Mouse (Mus musculus) stomach, postnatal 0 days (tissue): Measurements from ENCODE around the gene Slco3a1. TPM values are rescaled to one million over a fixed set of nuclear protein-coding genes. Genes with fewer than 3 reads are reported as not detected.

ENCODE experiments used
- ATAC-seq: fragments of 200-750 bp; cut with Nextera tagmentation; 2 replicates; pipeline ENCODE4 v1.8.0; 2017; ENCODE audit not compliant: low FRiP score, low TSS enrichment
- DNase-seq: peaks from one replicate; pipeline ENCODE4 v3.0.0-alpha.2; 2016; ENCODE audit warnings: low spot score
- H3K27ac ChIP-seq: fragments of 300-500 bp; sonication (generic); replicated peaks from 2 replicates; pipeline ENCODE4 v1.5.1; 2014; ENCODE audit warnings: mild to moderate bottlenecking, control low read depth
- H3K27me3 ChIP-seq: fragments of 300-500 bp; sonication (generic); 2 replicates; pipeline ENCODE4 v1.6.1; 2014; ENCODE audit warnings: low read length; ENCODE audit not compliant: control insufficient read depth, insufficient read depth
- H3K36me3 ChIP-seq: fragments of 300-500 bp; sonication (generic); 2 replicates; pipeline ENCODE4 v1.6.1; 2014; ENCODE audit warnings: low read length, mixed read lengths; ENCODE audit not compliant: control insufficient read depth, insufficient read depth
- H3K4me1 ChIP-seq: fragments of 300-500 bp; sonication (generic); replicated peaks from 2 replicates; pipeline ENCODE4 v1.6.1; 2014; ENCODE audit warnings: antibody characterized with exemption; ENCODE audit not compliant: control insufficient read depth, insufficient read depth
- H3K4me2 ChIP-seq: fragments of 300-500 bp; sonication (generic); replicated peaks from 2 replicates; pipeline ENCODE4 v1.6.1; 2014; ENCODE audit warnings: low read depth, mild to moderate bottlenecking, control low read depth, moderate library complexity
- H3K4me3 ChIP-seq: fragments of 300-500 bp; sonication (generic); 2 replicates; pipeline ENCODE4 v1.5.1; 2014; ENCODE audit warnings: low read depth, low read length, control low read depth
- H3K9ac ChIP-seq: fragments of 300-500 bp; sonication (generic); 2 replicates; pipeline ENCODE4 v1.6.1; 2014; ENCODE audit warnings: mild to moderate bottlenecking, low read length, control low read depth, mixed read lengths
- H3K9me3 ChIP-seq: fragments of 300-500 bp; sonication (generic); 2 replicates; pipeline ENCODE4 v1.6.1; 2016; ENCODE audit warnings: low read length; ENCODE audit not compliant: control insufficient read depth
- CTCF ChIP-seq: IDR thresholded peaks from 2 replicates; pipeline ENCODE4 v1.5.1; 2016; ENCODE audit warnings: antibody characterized with exemption, low read depth, mild to moderate bottlenecking, moderate library complexity
- EP300 ChIP-seq: optimal IDR thresholded peaks from 2 replicates; pipeline ENCODE3; 2016; ENCODE audit warnings: antibody characterized with exemption
- WGBS: fragments of 180-500 bp; shearing (Covaris S2); extraction: QIAGEN DNeasy Blood & Tissue Kit; methylation state at CpG from one replicate; pipeline ENCODE4 v1.1.7; 2014; 5-methylcytosine and 5-hydroxymethylcytosine counted together
- polyA plus RNA-seq: library from polyadenylated mRNA; unstranded; fragments of >200 nt; fragmentation: Nextera tagmentation; extraction: Ambion mirVana; gene quantifications from 2 replicates; pipeline ENCODE4 v1.2.1, GENCODE M21; 2015

Slco3a1 gene
- polyA plus RNA-seq, 1 experiment from 2014 or later, result 9.1 TPM

GRCm38 (mm10) chr7:74314276-74314675, 240.3 kb downstream of the Slco3a1 start:
- Histone ChIP-seq H3K36me3 (no peaks in the 10 kb centered on the region; the same call in 1 of the 2 replicates), H3K27ac (no peak overlapping the region), H3K27me3 (no peaks in the 10 kb centered on the region), H3K9me3 (no peaks in the 10 kb centered on the region), H3K4me2 (no peak overlapping the region), H3K4me1 (no peaks in the 10 kb centered on the region), H3K9ac (no peak overlapping the region), H3K4me3 (no peak overlapping the region)
- no peak for TF ChIP-seq CTCF
- TF ChIP-seq EP300, result no peak
- 95% methylated on average over 1 of the region's 1 CpGs for WGBS
- ATAC-seq (no peak), DNase-seq (no peak)

GRCm38 (mm10) chr7:74313279-74314105, 241.1 kb downstream of the Slco3a1 start:
- 86% methylated on average over 6 of the region's 6 CpGs for WGBS
- H3K9me3 ChIP-seq, result no peaks in the 10 kb centered on the region
- H3K4me2 ChIP-seq, result no peak overlapping the region
- H3K4me3 ChIP-seq, result no peak overlapping the region
- no peaks in the 10 kb centered on the region for H3K27me3 ChIP-seq
- H3K36me3 ChIP-seq, result no peaks in the 10 kb centered on the region; the same call in 1 of the 2 replicates
- no peak overlapping the region for H3K27ac ChIP-seq
- DNase-seq (no peak), ATAC-seq (no peak)
- no peak overlapping the region for H3K9ac ChIP-seq
- no peaks in the 10 kb centered on the region for H3K4me1 ChIP-seq
- TF ChIP-seq EP300 (no peak), CTCF (no peak)

GRCm38 (mm10) chr7:74311536-74311935, 243.0 kb downstream of the Slco3a1 start:
- Histone ChIP-seq H3K9ac (no peak overlapping the region), H3K4me3 (no peak overlapping the region), H3K9me3 (no peaks in the 10 kb centered on the region), H3K27ac (no peak overlapping the region), H3K4me1 (no peaks in the 10 kb centered on the region), H3K4me2 (no peak overlapping the region), H3K27me3 (no peaks in the 10 kb centered on the region), H3K36me3 (no peaks in the 10 kb centered on the region)
- DNase-seq (no peak), ATAC-seq (no peak)
- WGBS, result 71% methylated on average over 4 of the region's 4 CpGs
- TF ChIP-seq EP300, result no peak
- no peak for TF ChIP-seq CTCF

- no peak for DNase-seq
- no peaks in the 10 kb centered on the region for H3K9me3 ChIP-seq
- no peaks in the 10 kb centered on the region for H3K27me3 ChIP-seq
- H3K27ac ChIP-seq, result no peak overlapping the region
- no peak for TF ChIP-seq EP300
- H3K4me2 ChIP-seq, result no peak overlapping the region
- 62% methylated on average over 14 of the region's 14 CpGs for WGBS
- no peak for ATAC-seq
- no peak overlapping the region for H3K9ac ChIP-seq
- no peaks in the 10 kb centered on the region for H3K4me1 ChIP-seq
- no peak overlapping the region for H3K4me3 ChIP-seq
- no peaks in the 10 kb centered on the region for H3K36me3 ChIP-seq
Measured at GRCm38 (mm10) chr7:74303611-74304300, 250.8 kb downstream of the Slco3a1 start.

DNA sequence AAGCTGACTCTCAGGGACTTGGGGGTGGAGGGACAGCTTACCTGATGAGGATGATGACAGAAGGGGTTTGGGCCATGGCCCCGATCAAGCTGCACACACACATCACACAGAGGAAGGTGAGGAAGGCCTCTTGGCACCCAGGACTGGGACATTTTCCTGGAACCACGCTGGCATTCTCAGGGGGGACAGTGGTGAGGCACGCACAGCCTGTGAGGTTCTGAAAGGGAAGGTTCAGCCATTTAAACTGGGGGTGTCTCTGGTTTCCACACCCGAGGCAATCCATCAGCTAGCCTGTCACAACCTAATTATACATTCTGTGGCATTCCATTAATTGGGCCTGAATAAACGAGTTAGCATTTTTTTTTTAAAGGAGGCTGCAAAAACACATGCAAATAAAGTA, 251.5 kb downstream of the Slco3a1 start:
- DNase-seq, result no peak
- 65% methylated on average over 5 of the region's 5 CpGs for WGBS
- Histone ChIP-seq H3K4me2 (no peak overlapping the region), H3K27me3 (no peaks in the 10 kb centered on the region), H3K9me3 (no peaks in the 10 kb centered on the region), H3K36me3 (no peaks in the 10 kb centered on the region), H3K27ac (no peak overlapping the region), H3K4me3 (no peak overlapping the region), H3K4me1 (no peaks in the 10 kb centered on the region), H3K9ac (no peak overlapping the region)
- ATAC-seq, result no peak
- no peak for TF ChIP-seq EP300
- TF ChIP-seq CTCF, result no peak

- no peak for DNase-seq
- H3K36me3 ChIP-seq, result no peaks in the 10 kb centered on the region
- no peak overlapping the region for H3K27ac ChIP-seq
- no peak overlapping the region for H3K9ac ChIP-seq
- no peaks in the 10 kb centered on the region for H3K27me3 ChIP-seq
- H3K4me3 ChIP-seq, result no peak overlapping the region
- no peaks in the 10 kb centered on the region for H3K9me3 ChIP-seq
- 73% methylated on average over 4 of the region's 4 CpGs for WGBS
- no peak overlapping the region for H3K4me2 ChIP-seq
- no peak for ATAC-seq
- TF ChIP-seq EP300 (no peak), CTCF (no peak)
- H3K4me1 ChIP-seq, result no peaks in the 10 kb centered on the region
Measured at GRCm38 (mm10) chr7:74286531-74286930, 268.0 kb downstream of the Slco3a1 start.
